Mouse (Mus musculus) forebrain, embryonic 15.5 days (tissue): ENCODE results near the gene Pdzph1. TPM values are rescaled to one million over a fixed set of nuclear protein-coding genes. Genes with fewer than 3 reads are reported as not detected.

ENCODE experiments used
- polyA plus RNA-seq: library from polyadenylated mRNA; unstranded; fragments of >200 nt; fragmentation: Nextera tagmentation; extraction: Ambion mirVana; gene quantifications from 2 replicates; pipeline ENCODE4 v1.2.1, GENCODE M21; 2015

Gene Pdzph1
- polyA plus RNA-seq, 1 experiment from 2014 or later = 8.3 TPM

Other genes with a start within 250 kb of the Pdzph1 start
- gene Nudt12, start 22.0 kb upstream of the Pdzph1 start, polyA plus RNA-seq = 2.7 and 3.6 TPM in 2 replicates